Mouse (Mus musculus) telencephalon, adult 2 months (tissue): ENCODE data around the gene Olfr491.

Experiments used
- DNase-seq: peaks from one replicate; pipeline ENCODE4 v3.0.0-alpha.2; 2011; ENCODE audit warnings: low read depth, low spot score

Olfr491 gene

DNA sequence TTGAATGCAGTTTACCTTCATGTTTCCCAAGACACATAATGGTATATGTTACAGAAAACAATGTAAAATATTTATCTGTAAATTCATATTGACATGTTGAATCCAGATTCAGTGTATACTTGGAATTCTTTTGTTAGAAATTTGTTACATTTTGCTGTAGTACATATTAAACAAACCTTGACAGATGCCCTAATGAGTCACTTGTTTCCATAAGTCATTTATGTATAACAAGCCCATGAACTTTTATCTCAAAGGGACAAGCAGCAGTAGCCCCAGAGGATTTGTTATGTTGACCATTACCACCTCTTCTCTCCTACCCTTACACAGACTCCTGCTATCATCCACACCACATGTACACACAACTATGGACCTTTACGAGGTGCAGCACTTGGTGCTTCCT lies at the start of gene Olfr491:
Gene Olfr491, plus strand, starts transcription at position 301 of the 400 bp plus-strand sequence.
- no peak for DNase-seq

- no peak for DNase-seq
Measured at GRCm38 (mm10) chr7:108288834-108289233, 24.4 kb upstream of the Olfr491 start, which contains the start of gene Olfr490. Gene Olfr490, minus strand, starts transcription at chr7:108288934.

DNA sequence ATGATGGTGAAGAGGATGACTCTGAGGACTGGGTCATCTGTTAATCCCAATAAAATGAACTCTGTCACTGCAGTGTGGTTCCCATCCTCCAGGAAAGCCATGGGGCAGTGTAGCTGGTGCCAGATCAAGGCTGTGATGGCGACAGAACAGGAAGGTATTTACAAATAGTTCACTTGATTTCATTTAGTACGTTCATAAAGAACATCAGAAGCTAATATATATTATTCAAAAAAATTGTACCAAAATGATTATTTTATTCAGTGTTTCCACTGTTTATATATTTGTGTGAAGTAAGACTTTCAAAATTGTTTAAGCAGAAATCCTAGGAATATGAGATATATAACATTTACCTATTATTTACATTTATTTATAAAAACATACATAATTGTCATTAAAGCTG lies 10.3 kb downstream of the Olfr491 start, which contains the start of gene Olfr492:
Gene Olfr492, minus strand, starts transcription at position 101 of the 400 bp plus-strand sequence.
- DNase-seq: no peak

- no peak for DNase-seq
Measured at GRCm38 (mm10) chr7:108346879-108347278, 33.6 kb downstream of the Olfr491 start, which contains the start of gene Olfr493. Gene Olfr493, minus strand, starts transcription at chr7:108346979.

- DNase-seq: no peak
Measured at GRCm38 (mm10) chr7:108365035-108365434, 51.8 kb downstream of the Olfr491 start, which contains the start of gene Olfr494. Gene Olfr494, plus strand, starts transcription at chr7:108365335.
